Mouse (Mus musculus) left cerebral cortex, adult 8-10 months (tissue): Measurements from ENCODE around the gene Zfp13. TPM values are rescaled to one million over a fixed set of nuclear protein-coding genes. Genes with fewer than 3 reads are reported as not detected.
"Not testable (repeated sequence)": the region's sequence is repeated elsewhere in the genome, so short reads cannot be mapped to it uniquely, and the experiment has no call there.

Experiments
- DNase-seq, 2 experiments: peaks; one replicate each; pipeline ENCODE4 v3.0.0; 2022; ENCODE audit warnings: low spot score in 2 of 2
- total RNA-seq, 4 experiments: library from RNA; stranded (reverse); gene quantifications; 2 replicates each; pipeline ENCODE4 v1.2.4; 2022

The Zfp13 gene
- total RNA-seq: 10 to 100 TPM; 20.6 to 32.1 (median 27.1) TPM

DNA sequence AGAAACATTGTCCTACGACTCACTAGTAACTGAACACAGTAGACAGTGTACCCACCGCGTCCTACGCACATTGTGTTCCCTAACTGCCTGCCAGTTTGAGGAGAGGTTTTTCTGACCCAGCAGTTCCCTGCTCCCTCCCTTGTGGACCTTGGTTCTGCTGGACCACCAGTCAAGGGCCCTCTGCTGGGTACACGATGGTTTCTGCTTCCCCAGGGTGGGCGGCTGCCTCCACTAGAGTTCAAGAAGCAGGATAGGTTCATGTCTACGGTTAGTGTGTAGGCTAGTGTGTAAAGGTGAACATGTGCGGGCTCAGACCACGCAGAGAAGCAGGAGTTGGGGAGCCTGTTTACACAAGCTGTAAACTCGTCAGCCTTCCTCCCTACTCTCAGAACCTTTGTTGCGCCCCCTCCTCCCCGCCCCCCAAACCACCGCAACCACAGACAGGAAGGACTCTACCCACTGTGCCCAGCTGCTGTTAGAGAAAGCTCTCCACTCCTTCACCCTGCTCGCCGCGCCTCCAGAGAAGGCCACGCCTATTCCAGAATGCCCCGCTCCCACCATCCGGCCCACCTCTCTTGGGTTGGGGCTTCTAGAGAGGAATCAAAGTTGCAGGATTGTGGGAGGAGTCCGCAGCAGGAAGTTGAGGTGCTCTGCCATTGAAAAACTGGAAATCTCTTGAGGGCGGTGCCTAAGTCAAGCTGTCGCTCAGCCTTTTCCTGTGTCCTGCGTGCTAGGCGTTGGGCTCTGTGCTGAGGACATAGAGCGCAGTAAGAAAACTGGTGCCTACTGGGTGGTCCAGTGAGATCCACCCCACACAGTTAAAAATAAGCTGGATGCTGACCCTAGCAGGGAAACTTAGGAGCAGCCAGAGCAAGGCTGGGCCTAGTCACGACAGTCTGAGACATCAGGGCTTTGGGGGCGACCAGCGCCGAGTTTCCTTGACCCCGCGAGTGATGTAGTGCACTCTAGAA is at the start of gene Zfp13:
Gene Zfp13, minus strand, starts transcription at position 906 of the 971 bp plus-strand sequence.
- peak; percentile 30 to 77 for DNase-seq

DNA sequence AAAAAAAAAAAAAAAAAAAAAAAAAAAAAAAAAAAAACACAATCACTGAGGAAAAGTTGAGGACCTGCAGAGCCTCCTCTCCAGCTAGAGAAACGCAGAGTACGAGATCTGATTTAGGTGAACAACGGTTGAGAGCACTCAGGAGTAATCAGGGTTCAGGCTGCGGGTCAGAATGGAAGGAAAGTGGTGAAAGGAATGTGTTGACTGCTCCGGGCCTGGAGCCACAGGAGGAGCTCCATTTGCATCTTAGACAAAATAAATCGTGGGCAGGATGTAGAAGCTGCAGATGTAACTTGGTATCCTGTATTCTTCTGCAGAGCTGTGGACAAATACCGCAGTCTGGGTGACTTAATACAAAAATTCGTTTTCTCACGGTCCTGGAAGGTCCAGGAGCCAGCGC is 46.6 kb upstream of the Zfp13 start:
- no peak for DNase-seq

DNA sequence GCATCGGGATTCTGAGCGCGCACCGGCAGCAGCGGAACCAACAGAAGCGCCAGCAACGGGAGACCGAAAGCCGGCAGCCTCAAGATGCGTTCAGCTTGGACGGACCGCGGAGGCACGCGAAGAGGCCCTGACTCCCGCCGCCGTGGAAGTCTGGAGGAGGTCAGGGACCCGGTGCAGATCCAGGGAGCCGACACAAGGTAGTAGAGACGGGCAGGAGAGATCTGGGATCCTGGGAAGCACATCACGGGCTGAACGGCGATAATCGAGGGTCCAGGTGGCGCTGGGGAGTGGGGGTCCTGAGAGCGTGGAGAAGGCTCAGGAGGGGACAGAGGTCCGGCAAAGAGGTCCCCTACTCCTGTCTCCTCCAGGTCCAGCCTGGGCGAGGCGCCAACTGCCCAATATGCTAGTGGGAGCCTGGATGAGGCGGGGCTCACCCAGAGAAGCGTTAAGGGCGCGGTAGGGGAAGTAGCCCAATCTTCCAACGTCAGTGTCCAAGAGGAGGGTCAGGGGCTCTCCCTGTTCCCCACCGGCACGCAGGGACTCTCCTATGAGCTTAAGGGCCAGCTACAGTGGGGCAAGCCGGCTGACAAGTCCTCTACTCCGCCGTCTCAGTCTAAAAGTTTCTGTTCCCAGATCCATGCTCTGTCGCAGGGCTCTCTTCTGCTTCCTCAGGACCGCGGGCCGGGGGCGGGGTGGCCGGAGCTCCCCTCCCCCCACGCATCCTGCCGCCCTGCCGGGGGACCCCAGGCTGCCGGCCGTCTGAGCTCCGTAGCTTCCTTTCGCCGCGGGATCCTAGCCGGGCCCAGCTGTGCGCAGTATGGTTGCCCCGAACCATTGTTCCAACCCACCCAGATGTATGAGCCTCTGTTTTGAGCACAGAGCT is 45.6 kb upstream of the Zfp13 start, which contains the start of gene Mmp25:
Gene Mmp25, minus strand, starts transcription at position 665 of the 883 bp plus-strand sequence.
- DNase-seq: no peak

DNA sequence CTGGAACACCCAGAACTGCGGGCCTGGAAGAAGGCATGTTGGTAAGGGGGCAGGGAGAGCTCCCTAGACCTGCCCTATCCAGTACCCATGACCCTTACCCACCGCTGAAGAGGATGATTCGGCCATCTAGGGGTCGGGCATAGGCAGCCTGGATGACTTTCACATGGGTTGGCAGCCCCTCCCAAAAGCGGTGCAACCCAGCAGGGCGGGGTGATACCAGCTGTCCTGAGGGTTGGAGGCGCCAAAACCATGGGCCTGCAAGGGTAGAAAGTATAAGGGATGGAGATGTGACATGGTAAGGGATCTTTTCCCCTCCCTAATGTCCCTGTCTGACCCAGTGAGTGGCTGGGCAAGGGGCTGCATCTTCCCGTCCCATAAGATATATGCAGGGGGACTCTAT is 32.0 kb upstream of the Zfp13 start:
- DNase-seq: no peak

DNA sequence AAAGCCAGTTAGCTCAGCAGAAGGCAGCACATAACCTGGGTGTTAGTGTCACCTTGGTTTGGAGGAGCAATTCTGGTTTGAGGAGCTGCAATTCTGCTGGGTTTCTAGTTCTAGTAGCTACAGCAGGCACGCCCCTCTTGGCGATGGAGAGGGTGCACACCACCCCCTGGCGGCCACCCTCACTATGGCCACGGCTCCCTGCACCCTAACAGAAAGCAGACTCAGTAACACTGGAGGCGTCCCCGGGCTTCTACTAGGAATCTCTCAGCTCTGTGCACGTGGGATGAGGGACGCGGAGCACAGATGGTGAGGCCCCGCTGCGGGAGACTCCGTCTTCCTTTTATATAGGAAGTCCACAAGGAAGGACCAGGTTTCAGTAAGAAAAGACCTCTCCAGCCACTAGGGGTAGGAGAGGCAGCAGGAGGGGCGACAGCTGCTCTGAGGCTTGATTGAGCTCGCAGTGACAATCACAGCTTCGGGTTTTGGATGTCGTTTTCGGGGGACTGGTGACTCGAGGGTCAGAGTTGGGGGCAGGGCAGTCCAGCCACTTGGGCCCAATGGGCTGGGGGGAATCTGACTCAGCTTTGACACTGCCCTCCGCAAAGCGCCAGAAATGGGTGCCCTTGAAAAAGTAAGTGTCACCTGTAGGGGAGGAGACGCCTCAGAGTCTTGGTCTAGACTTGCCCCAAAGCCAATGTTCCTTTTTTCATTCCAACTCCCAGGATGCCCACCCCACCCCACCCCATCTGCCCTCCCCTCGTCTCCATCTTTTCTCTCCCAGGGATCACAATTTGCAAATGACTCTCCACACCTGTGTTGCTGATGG is 31.1 kb upstream of the Zfp13 start:
- DNase-seq: peak; percentile 72

DNA sequence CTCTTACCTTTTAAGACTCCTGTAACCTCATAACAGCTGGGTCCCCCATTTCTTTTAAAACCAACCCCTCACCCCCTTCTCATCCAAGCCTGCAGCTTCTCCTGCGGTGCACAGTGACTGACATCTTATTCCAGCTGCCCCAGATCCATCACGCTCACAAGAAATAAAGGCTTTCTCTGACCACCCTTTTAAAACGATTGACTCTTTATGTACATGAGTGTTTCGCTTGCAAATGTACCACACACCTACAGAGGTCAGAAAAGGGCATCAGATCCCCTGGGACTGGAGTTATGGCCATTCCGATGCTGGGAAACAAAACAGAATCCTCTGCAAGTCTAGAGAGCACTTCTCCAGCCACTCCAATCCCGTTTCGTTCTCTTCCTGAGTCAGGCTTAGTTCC is 28.5 kb upstream of the Zfp13 start:
- DNase-seq: no peak

DNA sequence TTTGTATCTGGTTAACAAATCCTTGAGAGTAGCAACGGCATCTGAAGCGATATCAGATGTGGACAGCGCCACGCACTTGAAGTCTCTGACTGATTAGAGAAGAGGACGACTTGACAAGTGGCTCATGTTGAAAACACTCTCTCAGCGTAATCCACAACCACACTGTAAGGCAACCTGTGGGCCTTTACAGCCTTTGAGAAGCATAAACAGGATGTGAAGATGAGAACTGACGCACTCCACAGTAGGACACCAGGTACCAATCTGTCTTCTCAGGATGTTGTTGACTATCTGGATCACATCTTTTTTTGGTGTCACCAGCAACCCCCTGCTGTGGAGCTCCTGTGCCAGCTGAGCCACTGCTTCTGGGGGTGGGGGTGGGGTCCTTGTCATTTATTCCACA is 21.1 kb upstream of the Zfp13 start:
- DNase-seq: no peak

DNA sequence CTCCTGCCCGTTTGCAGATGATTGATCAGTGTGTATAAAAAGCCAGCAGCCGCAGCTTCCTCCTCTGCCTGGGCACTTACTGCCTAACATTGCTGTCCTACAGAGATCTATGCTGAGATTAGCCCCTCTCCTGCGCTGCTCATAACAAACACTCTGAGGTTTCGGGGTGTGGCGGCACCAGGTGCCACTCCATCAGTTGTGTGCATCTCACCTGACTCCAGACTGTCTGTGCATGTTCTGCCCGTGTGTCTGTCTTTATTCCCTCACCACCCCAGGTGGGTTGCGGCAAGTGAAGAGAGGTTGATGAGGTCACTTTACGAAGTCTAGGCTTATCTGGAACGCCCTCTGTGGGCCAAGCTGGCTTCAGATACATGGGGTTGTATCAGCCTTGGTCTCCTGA is 17.8 kb upstream of the Zfp13 start:
- DNase-seq: no peak

DNA sequence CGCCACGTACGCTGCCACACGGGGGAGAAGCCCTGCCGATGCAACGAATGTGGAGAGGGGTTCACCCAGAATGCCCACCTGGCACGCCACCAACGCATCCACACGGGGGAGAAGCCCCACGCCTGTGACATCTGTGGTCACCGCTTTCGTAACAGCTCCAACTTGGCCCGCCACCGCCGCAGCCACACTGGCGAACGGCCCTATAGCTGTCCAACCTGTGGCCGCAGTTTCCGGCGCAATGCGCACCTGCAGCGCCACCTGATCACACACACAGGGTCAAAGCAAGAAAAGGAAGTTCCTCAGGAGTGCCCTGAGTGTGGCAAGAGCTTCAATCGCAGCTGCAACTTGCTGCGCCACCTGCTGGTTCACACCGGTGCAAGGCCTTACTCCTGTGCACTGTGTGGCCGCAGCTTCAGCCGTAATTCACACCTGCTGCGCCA is 11.1 kb upstream of the Zfp13 start:
- no peak for DNase-seq

DNA sequence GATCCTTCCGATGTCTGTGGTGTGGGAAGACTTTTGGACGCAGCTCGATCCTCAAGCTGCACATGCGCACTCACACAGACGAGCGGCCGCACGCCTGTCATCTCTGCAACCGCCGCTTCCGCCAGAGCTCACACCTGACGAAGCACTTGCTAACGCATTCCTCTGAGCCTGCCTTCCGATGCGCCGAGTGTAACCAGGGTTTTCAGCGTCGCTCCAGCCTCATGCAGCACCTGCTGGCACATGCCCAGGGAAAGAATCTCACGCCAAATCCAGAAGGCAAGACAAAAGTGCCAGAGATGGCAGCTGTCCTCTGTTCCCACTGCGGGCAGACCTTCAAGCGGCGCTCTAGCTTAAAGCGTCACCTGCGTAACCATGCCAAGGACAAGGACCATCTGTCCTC is 10.3 kb upstream of the Zfp13 start:
- DNase-seq: no peak

DNA sequence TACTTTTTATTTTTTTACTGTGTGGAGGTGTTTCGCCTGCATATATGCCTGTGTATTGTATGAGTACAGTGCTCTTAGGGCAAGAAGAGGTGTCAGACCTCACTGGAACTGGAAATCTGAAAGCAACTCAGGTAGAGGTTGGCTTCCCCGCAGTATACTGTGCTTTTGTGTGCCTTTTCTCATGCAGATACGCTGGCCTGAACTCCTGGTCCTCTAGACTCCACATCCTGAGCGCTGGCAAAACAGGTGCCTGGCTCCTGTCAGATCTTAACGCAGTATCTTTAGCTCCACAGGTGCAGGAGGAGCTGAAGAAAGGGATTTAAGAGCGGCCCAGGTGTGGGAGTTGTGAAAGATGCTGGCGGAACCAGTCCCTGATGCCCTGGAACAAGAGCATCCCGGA is 5.9 kb upstream of the Zfp13 start:
- DNase-seq: no peak

DNA sequence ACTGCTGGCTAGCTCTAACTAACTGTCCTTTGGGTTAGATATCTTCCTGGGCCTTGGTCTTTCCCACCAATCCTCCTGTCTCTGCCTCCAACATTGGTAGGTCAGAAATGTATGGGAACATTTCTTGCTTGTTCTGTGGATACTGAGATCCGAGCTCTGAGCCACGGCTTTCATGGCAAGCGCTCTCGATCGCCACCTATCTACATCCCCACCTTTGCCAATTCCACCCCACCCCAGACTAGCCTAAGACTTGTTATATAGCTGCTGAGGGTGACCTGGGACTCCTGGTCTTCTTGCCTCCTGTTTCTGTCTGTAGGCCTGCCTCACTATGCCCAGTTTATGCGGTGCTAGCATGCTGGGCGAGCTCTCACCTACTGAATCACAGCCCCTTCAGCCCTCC is 5.1 kb upstream of the Zfp13 start:
- DNase-seq: no peak

DNA sequence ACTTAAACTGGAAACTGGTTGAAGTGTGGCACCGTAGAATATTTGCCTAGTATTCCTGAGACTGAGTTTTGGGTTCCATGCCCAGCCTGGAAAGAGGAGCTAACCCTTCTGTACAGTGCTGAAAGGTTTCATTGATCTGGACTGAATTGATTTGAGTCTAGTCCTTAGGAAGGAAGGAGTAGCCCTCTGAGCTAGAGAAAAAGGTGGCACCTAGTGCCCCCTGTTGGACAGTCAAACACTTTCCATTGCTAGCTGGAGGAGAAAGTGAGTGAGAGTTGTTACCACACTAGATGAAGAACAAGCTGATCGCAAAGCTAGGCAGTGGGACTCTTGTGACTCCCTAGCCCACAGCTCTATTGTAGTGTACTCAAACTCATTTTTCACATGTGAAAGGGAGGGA is 4.3 kb upstream of the Zfp13 start:
- no peak for DNase-seq

DNA sequence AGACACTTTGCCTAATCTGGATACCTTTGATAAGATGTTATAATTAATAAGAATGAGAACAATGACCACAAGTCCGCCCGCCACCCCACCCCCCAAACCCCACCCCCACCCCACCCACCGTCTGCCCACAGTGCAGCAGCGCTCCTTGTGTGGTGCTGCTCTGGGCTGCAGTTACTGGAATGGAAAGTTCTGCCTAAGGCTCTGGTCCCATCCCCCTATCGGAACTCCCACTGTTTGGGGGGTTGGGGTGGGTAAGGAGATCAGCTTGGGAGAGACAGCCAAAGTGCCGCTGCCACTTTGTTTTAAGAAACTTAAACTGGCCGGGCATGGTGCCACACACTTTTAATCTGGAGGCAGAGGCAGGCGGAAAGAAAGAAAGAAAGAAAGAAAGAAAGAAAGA is 3.8 kb upstream of the Zfp13 start:
- DNase-seq: no peak

DNA sequence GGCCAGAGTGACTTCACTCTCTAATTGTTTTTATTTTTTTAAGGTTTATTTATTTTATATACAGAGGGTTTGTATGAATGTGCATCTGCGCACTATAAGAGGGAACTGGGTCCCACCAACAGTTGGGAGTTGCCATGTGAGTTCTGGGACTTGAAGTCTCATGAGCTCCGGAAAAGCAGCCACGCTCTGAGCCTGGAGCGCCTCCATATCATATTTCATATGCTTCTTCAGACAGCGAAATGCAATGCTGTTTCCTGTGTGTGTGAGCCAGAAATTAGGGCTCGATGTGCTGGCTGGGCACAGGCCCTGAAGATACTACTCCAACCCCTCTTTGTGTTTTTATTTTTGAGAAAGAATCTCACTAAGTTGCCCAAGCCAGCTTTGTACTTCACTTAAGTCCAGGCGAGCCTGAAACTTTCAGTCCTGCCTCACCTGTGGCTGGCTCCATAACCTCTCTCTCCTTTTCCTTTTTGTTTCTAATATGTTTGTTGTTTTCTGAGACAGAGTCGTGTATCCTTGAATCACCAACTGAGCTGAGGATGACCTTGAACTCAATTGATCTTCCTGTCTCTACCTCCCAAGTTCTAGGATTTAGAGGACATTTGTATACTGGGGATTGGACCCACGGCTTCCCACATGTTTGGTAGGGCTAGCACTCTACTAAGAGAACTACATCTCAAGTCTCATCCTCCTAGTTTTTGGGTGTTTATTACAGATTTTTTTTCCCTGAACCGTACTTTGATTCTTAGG is 2.7 kb upstream of the Zfp13 start:
- no peak for DNase-seq

DNA sequence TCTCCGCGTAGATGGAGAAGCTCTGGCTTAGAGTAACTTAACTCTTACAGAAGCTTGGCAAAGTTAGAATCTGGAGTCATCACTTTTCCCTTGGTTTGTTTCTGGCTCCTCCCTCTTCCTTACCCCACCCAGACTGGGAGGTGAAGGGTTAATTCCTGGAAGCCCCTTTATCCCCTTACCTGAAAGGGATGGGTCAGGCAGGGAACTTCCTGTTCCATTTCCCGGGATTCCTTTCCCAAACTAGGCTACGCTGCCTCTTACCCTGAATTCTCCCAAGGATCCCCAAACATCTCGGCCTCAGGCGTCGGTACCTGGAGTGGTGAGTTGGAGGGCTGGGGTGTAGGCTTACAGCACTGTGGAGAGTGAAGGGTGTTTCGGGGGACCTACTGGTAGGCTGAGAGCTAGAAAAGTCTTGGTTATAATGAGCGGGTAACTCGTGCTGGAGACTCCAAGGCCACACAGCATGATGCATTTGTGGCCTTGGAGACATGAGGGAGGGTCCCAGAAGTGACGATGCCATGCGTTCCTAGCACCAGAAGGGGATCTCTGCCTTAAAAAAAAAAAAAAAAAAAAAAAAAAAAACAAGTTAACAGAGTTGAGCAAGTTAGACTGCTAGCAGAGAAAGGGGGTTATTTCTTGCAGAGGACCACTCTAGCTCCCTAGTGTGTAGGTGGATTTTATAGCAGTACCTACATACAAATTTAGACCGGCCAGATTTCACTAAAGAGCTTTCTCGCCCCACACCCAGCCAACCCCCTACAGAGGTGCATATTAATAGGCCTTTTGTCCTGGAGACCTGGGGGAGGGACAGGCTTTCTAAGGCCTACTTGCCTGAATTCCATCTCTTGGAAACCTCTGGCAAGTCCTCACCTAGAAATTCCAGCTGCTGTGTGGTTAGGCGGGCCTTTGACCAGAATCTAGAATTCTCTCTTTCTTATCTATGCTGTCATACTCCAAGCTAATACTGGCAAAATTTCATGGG is 1.6 kb upstream of the Zfp13 start, which contains the start of gene Zscan10:
Gene Zscan10, plus strand, starts transcription at position 216 of the 982 bp plus-strand sequence.
- DNase-seq: no peak

DNA sequence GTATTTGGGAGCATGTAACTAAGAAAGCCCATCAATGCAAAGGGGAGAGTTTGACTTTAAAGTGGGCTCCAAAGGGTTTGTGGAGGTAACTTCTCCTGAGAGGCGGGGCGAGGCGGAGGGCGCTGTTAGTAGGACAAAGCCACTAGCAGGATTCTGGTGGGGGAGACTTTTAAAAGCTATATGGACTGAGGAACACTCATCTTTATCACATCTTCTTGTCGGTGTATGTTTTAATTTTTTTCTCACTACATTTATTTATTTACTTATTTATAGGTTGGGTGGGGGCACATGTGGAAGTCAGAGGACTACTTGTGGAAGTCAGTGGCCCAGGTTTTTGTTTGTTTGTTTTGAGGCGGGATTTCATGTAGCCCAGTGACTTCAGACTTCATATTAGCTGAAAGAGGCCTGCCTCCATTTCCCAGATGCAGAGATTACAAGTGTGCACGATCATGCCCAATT is 347 bp upstream of the Zfp13 start:
- DNase-seq: no peak

DNA sequence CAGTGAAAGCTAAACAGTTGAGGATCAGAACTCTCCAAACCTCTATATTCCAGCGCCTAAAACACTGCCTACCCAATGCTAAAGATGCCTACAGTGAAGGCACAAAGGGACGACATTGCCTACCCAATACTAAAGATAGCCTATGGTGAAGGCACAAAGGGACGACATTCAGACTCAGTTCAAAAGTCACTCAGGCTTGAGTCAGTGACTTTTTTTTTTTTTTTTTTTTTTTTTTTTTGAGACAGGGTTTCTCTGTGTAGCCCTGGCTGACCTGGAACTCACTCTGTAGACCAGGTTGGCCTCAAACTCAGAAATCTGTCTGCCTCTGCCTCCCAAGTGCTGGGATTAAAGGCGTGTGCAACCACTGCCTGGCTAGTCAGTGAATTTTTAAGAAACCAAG is 4.1 kb downstream of the Zfp13 start:
- not testable (repeated sequence) for DNase-seq

DNA sequence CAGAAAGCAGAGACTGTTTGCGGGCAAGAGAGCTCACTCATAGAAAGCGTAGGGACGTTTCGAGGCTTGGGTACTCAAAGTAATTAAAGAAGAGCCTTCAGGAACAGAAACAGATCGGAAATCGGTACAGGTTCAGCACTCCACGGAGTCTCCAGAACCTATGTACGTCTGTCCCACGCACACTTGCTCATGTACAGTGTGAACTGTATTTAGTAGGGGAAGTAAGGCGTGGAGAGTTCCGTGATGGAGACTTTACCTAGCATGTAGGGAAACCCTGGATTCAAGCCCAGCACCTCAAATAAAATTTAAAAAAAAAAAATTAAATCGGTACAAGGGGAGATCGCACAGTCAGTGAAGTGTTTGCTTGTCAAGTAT is 6.4 kb downstream of the Zfp13 start:
- no peak for DNase-seq
